Mouse (Mus musculus) liver, postnatal 0 days (tissue): ENCODE data around the gene Baz2a.

Experiments
- CTCF ChIP-seq: sonication (generic); IDR thresholded peaks from 2 replicates; pipeline ENCODE4 v1.5.1; 2016; ENCODE audit warnings: antibody characterized with exemption, low read depth
- EP300 ChIP-seq: IDR thresholded peaks from 2 replicates; pipeline ENCODE4 v1.6.1; 2016; ENCODE audit warnings: antibody characterized with exemption, low read depth, mild to moderate bottlenecking

GRCm38 (mm10) chr10:128142165-128142564, 50.8 kb downstream of the Baz2a start:
- TF ChIP-seq CTCF (peak; percentile 39), EP300 (no peak)
